Mouse (Mus musculus) kidney, postnatal 10 days (tissue): ENCODE data around the gene Susd3.

Experiments
- DNase-seq: peaks from one replicate; pipeline ENCODE4 v3.0.0; 2021; ENCODE audit warnings: mixed read lengths

Gene Susd3

DNA sequence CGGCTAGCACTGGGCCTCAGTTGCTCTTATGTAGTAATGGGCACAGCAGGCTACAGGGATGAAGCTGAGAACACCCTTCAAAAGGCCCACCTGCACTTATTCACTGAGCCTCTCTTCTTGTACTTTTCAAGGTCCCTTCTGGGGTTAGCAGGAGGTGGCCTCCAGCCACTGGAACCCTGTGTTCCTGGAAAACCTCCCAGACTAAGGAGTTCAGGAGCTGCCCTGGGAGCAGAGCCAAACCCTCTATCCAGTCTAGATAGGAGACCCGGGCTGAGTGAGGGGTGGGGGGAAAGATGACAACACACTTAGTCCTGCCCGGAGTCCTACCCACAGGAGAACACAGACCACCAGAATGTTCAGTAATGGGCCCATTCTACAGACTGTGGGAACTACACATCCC, 2.5 kb downstream of the Susd3 start:
- DNase-seq: peak; percentile 33

DNA sequence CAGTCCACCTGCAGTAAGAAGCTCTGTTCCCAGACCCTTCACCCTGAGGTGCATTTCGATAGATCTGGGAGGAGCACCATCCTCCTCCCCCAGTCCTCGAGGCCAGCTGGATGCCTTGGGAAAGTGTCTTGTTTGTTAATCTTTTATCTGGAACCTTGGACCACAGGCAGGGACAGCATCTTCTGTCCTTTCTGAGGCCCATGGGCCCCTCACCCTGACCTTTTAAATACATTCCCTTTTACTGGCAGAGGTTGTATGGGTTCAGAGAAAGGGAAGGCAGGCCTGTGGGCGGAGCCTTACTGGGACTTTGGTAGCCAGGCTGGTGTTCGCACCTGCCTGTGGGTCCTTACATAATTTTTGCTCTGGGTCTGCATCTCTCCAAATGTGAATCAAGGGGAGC, 3.3 kb downstream of the Susd3 start:
- DNase-seq: peak; percentile 69

DNA sequence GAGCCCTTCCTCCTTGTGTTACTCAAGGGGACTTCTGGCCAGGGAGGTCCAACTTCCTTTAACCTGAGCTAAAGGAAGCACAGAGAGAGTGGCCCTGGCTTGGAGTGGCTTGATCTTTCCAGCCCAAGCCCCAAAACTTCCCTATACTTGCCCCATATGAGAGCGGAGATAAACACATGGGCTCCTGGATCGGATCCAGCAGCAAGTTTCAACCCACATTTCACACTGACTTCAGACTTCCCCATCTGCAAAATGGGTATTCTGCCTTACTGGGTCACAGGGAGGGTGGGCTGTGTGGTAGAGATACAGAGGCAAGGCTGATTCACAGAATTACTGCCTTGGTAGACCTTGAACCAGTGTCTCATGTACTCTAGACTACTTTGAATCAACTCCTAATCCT, 5.0 kb downstream of the Susd3 start:
- DNase-seq: no peak

DNA sequence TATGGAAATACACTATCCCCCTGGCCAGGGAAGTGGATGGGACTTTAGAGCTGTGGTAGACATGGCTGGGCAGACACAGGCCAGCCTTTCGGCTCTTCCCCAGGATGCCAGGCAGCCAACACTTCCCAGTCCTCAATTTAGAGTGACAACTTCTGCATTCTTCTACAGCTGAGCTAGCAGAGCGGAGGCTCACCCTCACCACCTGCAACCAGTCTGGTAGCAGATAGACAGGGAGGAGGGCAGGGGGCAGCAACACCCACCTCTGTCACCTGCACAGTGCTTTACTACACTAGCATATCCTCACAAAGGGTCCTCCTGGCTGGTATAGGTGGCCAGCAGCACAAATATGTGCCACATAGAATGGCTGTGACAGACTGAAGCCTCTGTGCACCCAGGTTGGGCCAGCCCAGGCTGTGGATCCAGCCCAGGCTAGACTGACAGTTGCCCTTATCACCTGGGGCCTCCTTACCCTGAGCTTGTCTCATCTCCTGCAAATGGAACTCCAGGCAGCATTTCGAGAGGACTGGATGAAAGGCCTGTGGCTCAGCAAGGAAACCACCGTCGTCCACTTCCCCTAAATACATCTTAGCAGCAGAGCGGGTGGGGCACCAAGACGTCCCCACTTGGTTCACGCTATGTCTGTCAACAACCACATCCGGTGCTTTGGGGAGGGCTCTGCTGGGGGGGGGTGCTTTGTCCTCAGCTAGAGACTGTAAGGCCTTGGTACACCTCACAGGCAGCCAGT, 6.0 kb downstream of the Susd3 start:
- DNase-seq: no peak

- DNase-seq: no peak
These were observed 9.8 kb downstream of the Susd3 start for GRCm38 (mm10) chr13:49238737-49239136.

GRCm38 (mm10) chr13:49237617-49238016, 10.9 kb downstream of the Susd3 start:
- no peak for DNase-seq

DNA sequence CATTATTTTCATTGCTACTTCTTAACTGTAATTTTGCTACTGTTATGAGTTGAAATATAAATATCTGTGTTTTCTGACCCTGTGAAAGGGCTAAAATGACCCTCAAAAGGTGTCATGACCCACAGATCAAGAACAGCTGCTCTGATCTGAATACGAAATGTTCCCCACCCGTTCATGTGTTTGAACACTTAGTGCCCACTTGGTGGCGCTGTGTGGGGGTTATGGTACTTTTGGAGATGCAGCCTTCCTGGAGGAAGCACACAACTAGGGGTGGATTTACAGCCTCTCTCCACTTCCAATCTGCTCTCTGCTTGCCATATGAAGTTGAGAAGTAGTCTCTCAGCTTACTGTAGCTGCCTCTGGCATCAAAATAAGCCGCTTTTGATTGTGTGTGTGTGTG, 13.8 kb downstream of the Susd3 start:
- DNase-seq: no peak

- DNase-seq: peak; percentile 73
These were observed 14.5 kb downstream of the Susd3 start for GRCm38 (mm10) chr13:49233792-49234572.

DNA sequence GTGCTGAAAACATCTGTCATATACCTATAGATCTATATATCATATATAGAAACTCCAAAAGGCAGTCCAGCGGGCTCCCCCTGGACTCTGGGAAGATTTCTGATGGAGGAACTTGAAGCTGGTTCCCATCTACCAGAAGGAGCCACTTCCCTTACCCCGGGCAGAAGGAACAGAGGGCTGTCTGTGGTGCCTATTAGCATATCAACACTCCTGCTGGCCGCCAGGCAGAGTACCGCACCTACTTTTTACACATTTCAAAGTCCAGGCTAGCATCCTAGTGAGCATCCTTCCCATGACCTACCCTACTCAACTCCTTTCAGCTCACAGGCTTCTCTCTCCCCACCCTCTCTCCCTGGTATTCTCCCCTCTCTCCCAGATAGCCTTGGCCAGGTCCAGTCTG, 22.9 kb downstream of the Susd3 start:
- no peak for DNase-seq

DNA sequence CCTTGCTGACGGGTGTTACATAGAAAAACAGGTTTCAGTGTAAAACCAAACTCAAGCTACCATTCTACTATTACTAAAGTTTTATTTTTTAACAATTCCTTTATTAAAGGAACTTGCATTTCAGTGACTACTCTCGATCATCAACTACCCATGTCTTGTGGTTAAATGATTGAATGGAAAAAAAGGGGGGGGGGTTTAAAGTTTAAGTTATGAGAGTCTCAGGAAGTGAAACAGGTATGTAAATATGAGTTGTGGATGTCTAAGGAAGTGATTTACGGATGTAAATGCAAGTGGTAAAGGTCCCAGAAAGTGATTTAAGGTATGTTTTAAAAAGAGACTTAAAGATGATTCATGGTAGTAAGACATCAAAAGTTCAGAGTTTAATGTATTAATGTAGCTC, 23.3 kb downstream of the Susd3 start:
- no peak for DNase-seq

GRCm38 (mm10) chr13:49224729-49225128, 23.8 kb downstream of the Susd3 start:
- no peak for DNase-seq

DNA sequence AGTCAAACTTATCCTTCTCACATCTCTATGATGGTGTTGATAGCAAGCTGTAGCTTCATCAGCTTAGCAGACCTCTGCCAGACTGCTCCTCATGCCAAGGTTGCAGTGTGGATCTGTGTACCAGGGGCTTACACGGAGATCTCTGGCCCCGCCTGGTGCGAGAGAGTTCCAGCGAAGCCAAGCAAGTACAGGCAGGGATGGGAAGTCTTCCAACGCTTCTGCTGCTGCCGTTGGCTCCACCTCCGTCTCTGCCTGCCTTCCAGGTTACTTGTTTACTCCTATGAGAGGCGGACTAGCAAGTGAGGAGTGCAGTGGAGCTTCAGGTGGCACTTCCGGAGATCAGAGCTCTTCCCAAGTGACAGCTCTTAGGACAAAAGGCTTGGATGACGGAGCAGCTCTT, 24.2 kb downstream of the Susd3 start:
- peak; percentile 54 for DNase-seq

GRCm38 (mm10) chr13:49220912-49221311, 27.6 kb downstream of the Susd3 start:
- DNase-seq: no peak

GRCm38 (mm10) chr13:49219367-49219766, 29.1 kb downstream of the Susd3 start:
- DNase-seq: no peak

DNA sequence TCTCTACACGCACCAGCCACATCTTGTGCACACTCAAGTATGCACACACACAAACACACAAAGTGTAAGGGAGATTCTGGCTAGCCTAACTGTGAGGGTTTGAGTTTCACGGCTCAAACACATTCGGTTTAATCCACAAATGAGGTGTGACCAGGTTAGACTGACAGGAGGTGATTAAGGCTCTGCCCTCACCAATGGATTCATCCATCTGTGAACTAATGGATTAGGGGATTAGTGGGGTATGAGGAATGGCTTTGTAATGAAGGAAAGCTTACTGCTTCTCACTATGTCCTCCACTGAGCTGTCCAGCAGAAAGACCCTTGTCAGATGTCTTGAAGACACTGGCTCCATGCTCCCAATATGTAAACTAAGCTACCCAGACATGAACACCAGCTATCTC, 29.9 kb downstream of the Susd3 start:
- no peak for DNase-seq

- no peak for DNase-seq
These were observed 31.5 kb downstream of the Susd3 start for GRCm38 (mm10) chr13:49216808-49217561.

DNA sequence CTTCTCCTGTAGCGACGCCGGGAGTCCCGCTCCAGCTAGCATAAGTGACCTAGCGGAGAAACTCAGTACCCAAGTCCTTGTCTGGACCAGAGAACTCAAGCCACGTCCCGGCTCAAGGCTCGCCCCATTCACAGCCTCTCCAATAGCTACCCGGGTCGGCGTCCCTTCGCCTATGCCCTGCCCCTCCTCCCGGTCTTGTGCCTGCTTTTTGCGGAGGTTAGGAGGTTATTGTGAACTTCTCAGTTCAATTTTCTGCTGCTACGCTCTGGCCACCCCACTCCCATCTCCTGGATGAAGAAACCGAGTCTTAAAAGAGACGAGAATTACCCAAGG, 32.3 kb downstream of the Susd3 start:
- no peak for DNase-seq

- peak; percentile 99 for DNase-seq
These were observed 32.8 kb downstream of the Susd3 start, which contains the start of gene Card19 for GRCm38 (mm10) chr13:49215504-49216219. Gene Card19 (minus strand): TSS chr13:49216037.

DNA sequence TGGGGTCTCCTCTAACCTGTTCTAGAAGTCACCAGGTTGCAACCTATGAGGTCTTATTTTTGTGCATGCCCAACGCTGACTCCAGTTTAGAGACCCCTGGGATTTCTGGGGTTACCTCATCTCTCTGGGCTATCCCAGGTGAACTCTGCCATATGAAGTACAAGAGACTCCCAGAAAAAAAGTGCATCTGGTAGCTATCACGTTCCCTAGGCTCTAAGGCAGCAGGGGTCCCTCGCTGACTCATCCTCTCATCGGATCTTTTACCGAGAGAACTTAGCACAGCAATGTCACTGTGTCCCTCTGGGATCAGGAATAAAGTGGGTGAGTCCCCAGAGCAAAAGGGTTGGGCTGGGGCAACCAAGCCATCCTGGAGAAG, 33.4 kb downstream of the Susd3 start:
- no peak for DNase-seq

GRCm38 (mm10) chr13:49214454-49214853, 34.1 kb downstream of the Susd3 start:
- no peak for DNase-seq

GRCm38 (mm10) chr13:49213531-49213932, 35.0 kb downstream of the Susd3 start:
- DNase-seq: no peak

GRCm38 (mm10) chr13:49212711-49213500, 35.6 kb downstream of the Susd3 start:
- no peak for DNase-seq
